Mouse (Mus musculus) thymus, adult 2 months (tissue): ENCODE data around the gene Dmp1. TPM values are rescaled to one million over a fixed set of nuclear protein-coding genes. Genes with fewer than 3 reads are reported as not detected.

Experiments used
- DNase-seq: peaks from one replicate; pipeline ENCODE4 v3.0.0; 2021
- H3K27ac ChIP-seq: fragments of 200-500 bp; 2 replicates; pipeline ENCODE4 v1.5.1; 2012; ENCODE audit warnings: low read length, control low read depth; ENCODE audit not compliant: control insufficient read depth, insufficient read depth
- H3K27me3 ChIP-seq: fragments of 200-500 bp; 2 replicates; pipeline ENCODE4 v1.6.1; 2012; ENCODE audit warnings: mild to moderate bottlenecking, low read length, moderate library complexity, mixed read lengths; ENCODE audit not compliant: control insufficient read depth, insufficient read depth
- H3K36me3 ChIP-seq: fragments of 200-500 bp; 2 replicates; pipeline ENCODE4 v1.6.1; 2012; ENCODE audit warnings: mild to moderate bottlenecking, low read length, moderate library complexity; ENCODE audit not compliant: control insufficient read depth, insufficient read depth
- H3K4me1 ChIP-seq: fragments of 200-500 bp; replicated peaks from 2 replicates; pipeline ENCODE4 v1.6.1; 2012; ENCODE audit warnings: low read length; ENCODE audit not compliant: control insufficient read depth, insufficient read depth
- H3K4me3 ChIP-seq: fragments of 200-500 bp; 2 replicates; pipeline ENCODE4 v1.5.1; 2012; ENCODE audit warnings: mild to moderate bottlenecking, low read length, control low read depth, moderate library complexity; ENCODE audit not compliant: control insufficient read depth, insufficient read depth
- CTCF ChIP-seq: fragments of 200-500 bp; IDR thresholded peaks from 2 replicates; pipeline ENCODE4 v1.5.1; 2012; ENCODE audit warnings: mild to moderate bottlenecking, control low read depth, low read length, moderate library complexity, borderline replicate concordance; ENCODE audit not compliant: control insufficient read depth, poor library complexity, insufficient read depth; ENCODE audit errors: extremely low read depth
- POLR2A ChIP-seq: fragments of 200-500 bp; IDR thresholded peaks from 2 replicates; pipeline ENCODE4 v1.6.1; 2012; ENCODE audit warnings: mild to moderate bottlenecking, low read length, control low read depth, moderate library complexity; ENCODE audit not compliant: control insufficient read depth, poor library complexity, insufficient read depth; ENCODE audit errors: extremely low read depth
- WGBS: fragments of 180-500 bp; shearing (Covaris S2); methylation state at CpG from one replicate; pipeline ENCODE4 v1.1.7; 2018; 5-methylcytosine and 5-hydroxymethylcytosine counted together
- polyA plus RNA-seq: library from polyadenylated mRNA; depleted of rRNA; stranded (reverse); fragments of >200 nt; gene quantifications from 2 replicates; pipeline ENCODE4 v1.2.3, GENCODE M21; 2012; rRNA removed

Dmp1 gene
- not detected in 2 replicates for polyA plus RNA-seq

DNA sequence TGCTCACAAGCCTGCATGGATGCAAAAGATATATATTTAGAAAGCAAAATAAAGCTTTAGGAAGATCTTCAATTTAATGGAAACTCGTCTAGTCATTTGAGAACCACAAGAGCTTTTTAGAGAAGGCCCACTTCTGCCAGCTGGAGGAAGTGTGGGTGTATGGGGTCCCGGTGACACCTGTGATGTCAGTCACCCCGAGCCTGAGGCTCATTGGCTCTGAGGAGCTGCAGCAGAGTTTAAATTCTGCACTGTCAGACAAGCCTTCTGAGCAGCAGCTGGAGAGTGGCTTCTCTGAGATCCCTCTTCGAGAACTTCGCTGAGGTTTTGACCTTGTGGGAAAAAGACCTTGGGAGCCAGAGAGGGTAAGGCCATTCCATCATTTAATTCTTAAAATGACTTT is at the start of gene Dmp1:
Gene Dmp1, plus strand, starts transcription at position 263 of the 400 bp plus-strand sequence.
- Histone ChIP-seq H3K4me3 (no peak within 1 kb of the TSS), H3K36me3 (no peaks in the 10 kb centered on the region), H3K4me1 (no peaks in the 10 kb centered on the region), H3K27ac (no peak within 1 kb of the TSS), H3K27me3 (no peaks in the 10 kb centered on the region)
- TF ChIP-seq CTCF (no peak), POLR2A (no peak)
- WGBS, result 25% methylated on average over 5 of the region's 5 CpGs
- DNase-seq, result no peak

DNA sequence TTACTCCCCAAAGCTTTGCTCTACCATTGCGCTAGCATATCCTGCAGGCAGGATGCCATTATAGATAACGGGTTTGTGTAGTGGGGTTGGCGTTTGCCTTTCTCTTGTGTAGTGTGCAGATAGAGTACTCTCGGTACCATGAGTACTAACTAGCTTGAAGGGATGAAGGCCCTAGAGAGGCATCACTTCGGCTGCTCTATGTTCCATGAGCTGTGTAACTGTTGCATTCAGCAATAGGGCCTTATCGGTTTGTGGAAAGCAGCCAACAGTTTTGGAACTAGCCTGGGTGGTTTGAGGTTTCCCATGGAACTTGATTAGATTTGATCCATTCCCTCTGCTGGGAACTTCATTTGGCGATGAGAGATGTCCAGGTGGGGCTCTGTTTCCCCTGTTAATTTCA is 44.7 kb upstream of the Dmp1 start:
- DNase-seq, result no peak
- no peak for TF ChIP-seq POLR2A
- TF ChIP-seq CTCF, result no peak
- Histone ChIP-seq H3K27me3 (no peaks in the 10 kb centered on the region), H3K4me3 (no peak overlapping the region), H3K27ac (no peak overlapping the region), H3K4me1 (no peaks in the 10 kb centered on the region), H3K36me3 (no peaks in the 10 kb centered on the region)
- WGBS, result 96% methylated on average over 7 of the region's 7 CpGs

DNA sequence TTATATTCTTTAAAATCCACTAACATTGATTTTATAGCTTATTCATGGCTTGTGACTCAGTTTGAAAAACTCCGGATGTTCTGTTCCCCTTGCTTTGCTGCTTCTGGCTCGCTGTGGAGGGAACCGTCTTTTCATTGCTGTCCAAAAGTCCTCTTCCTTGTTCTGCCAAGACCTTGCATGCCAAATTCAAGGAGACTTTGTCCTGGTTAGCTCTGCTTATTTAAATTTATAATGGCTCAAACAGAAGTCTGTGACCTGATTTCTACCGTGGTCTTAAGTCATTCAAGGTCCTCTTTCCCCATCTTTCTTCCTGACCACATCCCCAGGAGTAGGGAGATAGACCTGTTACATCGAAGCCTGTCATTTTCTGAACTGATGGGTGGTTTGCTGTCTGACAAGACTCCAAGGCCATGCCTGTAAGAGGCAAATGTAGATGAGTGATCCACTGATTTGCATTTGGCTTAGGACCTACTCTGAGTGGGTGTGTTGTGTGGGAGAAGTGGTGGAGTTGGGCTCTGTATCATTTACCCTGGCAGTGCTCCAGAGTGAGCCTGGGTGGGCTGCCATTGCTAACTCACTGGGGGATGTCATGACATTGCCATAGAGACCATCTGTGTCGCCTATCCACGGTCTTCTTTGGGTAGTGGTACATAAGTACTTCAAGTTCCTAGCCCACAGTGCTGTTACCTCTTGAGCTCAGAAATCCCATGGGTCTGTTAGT is 43.9 kb upstream of the Dmp1 start:
- 87% methylated on average over 7 of the region's 7 CpGs for WGBS
- no peaks in the 10 kb centered on the region for H3K27me3 ChIP-seq
- no peak overlapping the region for H3K4me3 ChIP-seq
- TF ChIP-seq CTCF (no peak), POLR2A (no peak)
- no peak overlapping the region for H3K27ac ChIP-seq
- H3K4me1 ChIP-seq, result no peaks in the 10 kb centered on the region
- DNase-seq, result no peak
- H3K36me3 ChIP-seq, result no peaks in the 10 kb centered on the region

DNA sequence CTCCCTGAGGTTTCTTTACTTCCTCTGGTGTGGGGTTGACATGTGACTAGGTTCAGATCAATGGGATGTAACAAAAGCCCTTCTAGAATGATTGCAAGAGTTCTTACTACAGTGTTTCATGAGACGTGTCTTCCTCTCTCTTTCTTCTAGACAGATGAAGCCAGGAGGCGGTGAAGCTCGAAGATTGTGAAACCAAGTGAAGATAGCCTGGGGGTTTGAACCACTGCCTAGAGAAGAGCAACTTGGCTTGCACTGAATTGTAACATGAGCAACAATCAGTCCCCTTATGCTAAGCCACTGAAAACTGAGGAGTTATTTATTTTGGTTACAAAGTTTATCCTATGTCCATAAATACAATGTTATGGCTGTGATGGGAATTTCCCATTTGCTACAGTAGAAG is 41.8 kb upstream of the Dmp1 start:
- TF ChIP-seq POLR2A (no peak), CTCF (no peak)
- no peaks in the 10 kb centered on the region for H3K36me3 ChIP-seq
- H3K27ac ChIP-seq, result no peak overlapping the region
- no peaks in the 10 kb centered on the region for H3K4me1 ChIP-seq
- no peaks in the 10 kb centered on the region for H3K27me3 ChIP-seq
- 91% methylated on average over 3 of the region's 3 CpGs for WGBS
- no peak for DNase-seq
- no peak overlapping the region for H3K4me3 ChIP-seq

DNA sequence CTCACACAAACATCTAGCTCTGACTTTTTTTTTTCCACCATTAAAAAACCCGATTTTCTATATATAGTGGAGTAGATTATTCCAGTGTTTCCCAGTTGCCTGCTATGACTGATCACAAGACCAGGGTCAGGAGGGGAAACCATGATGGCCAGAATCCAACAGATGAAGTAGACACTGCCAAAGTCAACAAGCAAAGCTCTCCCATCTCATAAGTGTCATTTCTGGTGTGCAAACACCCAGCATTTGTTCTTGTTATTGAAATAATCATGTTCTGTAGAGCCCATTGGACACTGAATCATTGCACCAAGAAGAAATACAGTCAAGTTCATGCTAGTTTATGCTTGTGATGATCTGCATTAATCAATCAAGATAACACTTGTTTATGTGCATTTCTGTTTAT is 41.0 kb upstream of the Dmp1 start:
- Histone ChIP-seq H3K4me3 (no peak overlapping the region), H3K27ac (no peak overlapping the region), H3K4me1 (no peaks in the 10 kb centered on the region), H3K27me3 (no peaks in the 10 kb centered on the region), H3K36me3 (no peaks in the 10 kb centered on the region)
- 87% methylated on average over 1 of the region's 1 CpGs for WGBS
- no peak for TF ChIP-seq POLR2A
- DNase-seq, result no peak

DNA sequence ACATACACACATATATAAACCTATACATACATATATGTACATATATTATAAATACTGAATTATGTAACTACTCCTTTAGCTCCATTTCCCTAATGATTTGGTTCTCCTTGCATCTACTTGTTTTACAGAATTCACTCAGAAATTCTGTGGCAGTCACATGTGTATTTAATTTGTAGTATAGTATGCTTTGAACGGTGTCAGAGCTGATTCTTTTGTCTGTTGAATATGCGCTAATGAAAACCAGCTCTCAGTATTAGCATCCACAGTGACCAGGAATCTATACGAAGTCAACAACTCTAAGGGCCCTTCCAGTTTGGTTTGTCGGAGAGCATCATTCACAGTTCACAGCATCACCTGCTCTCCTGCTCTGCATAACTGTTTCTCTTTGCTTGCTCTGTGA is 38.9 kb upstream of the Dmp1 start:
- Histone ChIP-seq H3K4me1 (no peaks in the 10 kb centered on the region), H3K4me3 (no peak overlapping the region), H3K27me3 (no peaks in the 10 kb centered on the region), H3K27ac (no peak overlapping the region), H3K36me3 (no peaks in the 10 kb centered on the region)
- TF ChIP-seq CTCF, result no peak
- no peak for TF ChIP-seq POLR2A
- no peak for DNase-seq
- 88% methylated on average over 4 of the region's 4 CpGs for WGBS

DNA sequence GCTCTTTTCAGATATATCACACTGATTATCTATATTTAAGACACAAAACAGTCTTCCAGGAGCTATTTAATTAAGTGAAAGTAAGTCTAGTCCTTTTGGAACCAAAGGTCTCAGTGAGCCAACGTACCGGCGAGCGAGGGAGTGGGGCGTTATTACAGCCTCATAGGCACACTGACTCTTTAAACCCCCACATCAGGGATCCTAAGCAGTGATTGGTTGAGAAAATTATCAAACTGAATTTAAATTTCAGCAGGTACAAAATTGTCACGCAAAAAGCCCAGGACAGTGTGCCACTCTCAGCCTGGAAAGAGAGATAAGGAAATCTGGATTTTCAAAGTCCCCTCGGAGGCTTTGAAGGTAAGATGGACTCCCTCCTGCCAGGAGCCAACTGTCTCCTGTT is 32.0 kb upstream of the Dmp1 start, which contains the start of gene Dspp:
Gene Dspp, plus strand, starts transcription at position 301 of the 400 bp plus-strand sequence.
- TF ChIP-seq CTCF (no peak), POLR2A (no peak)
- no peak within 1 kb of the TSS for H3K4me3 ChIP-seq
- no peaks in the 10 kb centered on the region for H3K27me3 ChIP-seq
- no peak for DNase-seq
- no peaks in the 10 kb centered on the region for H3K4me1 ChIP-seq
- no peak within 1 kb of the TSS for H3K27ac ChIP-seq
- H3K36me3 ChIP-seq, result no peaks in the 10 kb centered on the region
- 91% methylated on average over 7 of the region's 7 CpGs for WGBS

DNA sequence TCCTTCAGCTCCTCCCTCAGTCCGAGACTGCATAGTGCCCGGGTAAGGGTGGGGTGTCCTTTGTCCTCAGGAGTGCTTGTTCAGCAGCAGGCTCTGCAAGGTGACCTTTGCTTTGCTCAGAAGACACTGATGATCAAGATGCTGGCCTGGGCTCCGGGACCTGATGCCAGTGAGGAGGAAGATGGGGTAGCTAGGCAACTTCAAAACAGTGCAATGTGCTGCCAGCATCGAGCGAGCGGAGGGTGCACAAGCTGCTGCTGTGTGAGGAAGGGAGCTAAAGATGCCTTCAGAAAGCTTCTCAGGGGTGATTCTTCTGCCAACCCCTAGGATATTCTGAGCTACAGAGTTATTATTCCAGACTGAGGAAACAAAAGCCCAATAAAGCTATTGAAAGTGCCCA is 29.3 kb upstream of the Dmp1 start:
- DNase-seq, result no peak
- Histone ChIP-seq H3K27me3 (no peaks in the 10 kb centered on the region), H3K4me1 (no peaks in the 10 kb centered on the region), H3K4me3 (no peak overlapping the region), H3K36me3 (no peaks in the 10 kb centered on the region), H3K27ac (no peak overlapping the region)
- TF ChIP-seq POLR2A (no peak), CTCF (no peak)
- 88% methylated on average over 6 of the region's 6 CpGs for WGBS
